Mouse (Mus musculus) frontal cortex, postnatal 14 days (tissue): ENCODE measurements around the gene Mknk1.

Source experiments
- DNase-seq, 2 experiments: peaks; one replicate each; pipeline ENCODE4 v3.0.0; 2022; ENCODE audit warnings: low spot score in 2 of 2

Mknk1 gene

DNA sequence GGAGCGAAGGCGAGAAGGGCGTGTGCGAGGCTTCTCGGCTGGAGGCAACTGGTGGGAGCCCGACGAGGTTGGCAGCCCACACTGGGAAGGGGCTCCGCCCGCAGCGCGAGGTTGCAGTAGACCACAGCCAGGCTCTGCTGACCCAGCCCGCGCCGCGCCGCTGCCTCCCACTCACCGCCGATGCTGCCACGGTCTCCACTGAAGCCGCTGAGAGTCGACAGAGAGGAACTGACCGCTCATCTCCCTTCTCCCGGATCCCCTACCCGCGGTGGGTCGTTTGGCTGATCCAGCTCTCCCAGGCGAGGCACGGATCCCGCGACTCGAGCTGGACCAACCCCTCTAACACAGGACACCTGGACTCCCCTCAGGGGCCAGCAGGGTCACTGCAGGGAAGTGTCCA lies 51.6 kb downstream of the Mknk1 start, which contains the start of gene 6430628N08Rik:
Gene 6430628N08Rik, plus strand, starts transcription at position 113 of the 400 bp plus-strand sequence.
- DNase-seq: no peak

- DNase-seq: no peak
Observed at GRCm38 (mm10) chr4:115894281-115894680, 55.3 kb downstream of the Mknk1 start.

DNA sequence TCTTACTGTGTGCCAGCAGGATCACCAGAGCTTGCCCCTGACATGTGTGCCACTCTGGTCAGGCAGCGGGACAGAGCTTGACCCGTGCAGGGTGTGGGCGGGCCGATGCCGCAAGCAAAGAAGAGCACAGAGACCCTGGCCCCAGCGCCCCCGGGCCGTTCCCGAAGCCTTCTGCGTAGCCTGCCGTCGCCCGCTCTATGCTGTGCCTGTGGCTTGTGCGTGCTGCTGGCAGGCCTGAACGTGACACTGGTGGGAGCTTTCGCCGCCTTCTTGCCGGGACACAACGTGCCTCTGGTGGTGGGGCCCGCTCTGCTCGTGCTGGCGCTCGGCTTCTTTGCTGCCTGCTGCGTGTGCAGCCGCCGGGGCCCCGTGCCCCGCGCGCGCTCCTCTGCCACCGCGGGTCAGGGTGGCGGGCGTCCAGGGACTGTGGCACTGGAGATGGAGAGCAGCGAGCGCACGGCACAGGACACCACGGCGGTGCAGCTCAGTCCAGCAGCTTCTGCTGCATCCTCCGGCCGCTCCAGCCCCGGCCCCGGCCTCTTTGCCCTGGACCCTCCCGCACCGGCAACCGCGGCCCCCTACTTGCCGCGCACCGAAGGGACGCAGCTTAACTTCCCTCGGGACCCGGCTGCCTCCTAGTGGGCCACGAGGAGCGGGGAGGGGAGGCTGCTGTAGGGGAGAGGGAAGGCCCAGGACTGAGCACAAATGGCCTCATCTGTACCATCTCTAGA lies 59.1 kb downstream of the Mknk1 start:
- no peak for DNase-seq

DNA sequence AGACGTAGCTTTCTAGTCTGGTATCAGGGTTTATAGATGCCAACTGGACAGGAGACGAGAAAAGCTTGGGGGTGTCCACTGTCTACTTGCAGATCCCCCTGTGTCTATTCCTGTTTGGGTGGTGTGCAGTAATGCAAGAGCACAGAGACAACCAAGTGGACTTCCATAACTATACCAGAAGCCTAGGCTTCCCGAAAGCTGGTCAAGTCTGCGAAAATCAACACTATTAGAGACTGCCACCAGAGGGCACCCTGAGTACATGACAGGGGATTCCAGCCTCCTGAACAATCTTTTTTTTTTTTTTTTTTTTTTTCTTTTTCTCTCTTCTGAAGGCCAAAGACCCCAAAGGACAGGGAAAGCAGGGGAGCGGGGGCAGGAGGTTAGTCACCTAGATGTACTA lies 63.8 kb downstream of the Mknk1 start:
- DNase-seq: peak in 1 of 2 experiments; percentile 83

DNA sequence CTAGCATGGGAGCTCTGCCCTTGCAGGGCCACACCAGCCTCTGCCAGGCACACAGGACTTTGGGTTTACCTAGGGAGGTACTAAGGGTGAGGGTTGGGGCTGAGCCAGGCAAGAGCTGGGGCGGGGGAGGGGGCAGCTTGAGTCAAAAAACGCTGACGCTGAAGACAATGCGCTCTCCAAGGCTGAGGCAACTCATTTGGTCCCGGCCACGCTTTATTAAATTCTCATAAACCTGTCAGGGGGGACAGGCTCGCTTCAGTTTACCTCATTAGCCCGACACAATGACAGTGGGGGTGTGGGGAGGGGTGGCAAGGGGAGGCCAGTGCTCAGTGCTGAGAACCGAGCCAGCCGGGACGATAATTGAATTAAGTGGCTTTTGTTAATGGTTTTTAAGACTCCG lies 65.4 kb downstream of the Mknk1 start:
- no peak for DNase-seq

GRCm38 (mm10) chr4:115905701-115906100 lies 66.7 kb downstream of the Mknk1 start:
- DNase-seq: no peak

DNA sequence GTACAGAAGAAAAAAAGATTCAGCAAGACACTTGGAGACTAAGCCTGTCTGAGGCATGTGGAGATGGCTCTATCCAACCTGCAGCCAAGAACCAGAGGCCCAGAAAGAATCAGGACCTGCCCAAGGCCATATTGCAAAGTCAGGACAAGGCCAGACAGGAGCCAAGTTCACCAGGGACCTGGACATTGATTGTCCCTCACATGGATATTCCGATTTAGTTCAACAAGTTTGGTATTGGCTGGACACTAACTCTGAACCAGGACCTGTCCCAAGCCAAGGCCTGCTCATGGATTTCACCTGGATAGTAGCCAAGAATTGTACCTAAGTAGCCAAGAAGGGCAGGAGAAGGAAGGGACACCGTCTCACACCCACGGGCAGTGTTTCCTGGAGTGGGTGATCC lies 67.8 kb downstream of the Mknk1 start:
- no peak for DNase-seq

GRCm38 (mm10) chr4:115907994-115908393 lies 69.0 kb downstream of the Mknk1 start:
- no peak for DNase-seq

DNA sequence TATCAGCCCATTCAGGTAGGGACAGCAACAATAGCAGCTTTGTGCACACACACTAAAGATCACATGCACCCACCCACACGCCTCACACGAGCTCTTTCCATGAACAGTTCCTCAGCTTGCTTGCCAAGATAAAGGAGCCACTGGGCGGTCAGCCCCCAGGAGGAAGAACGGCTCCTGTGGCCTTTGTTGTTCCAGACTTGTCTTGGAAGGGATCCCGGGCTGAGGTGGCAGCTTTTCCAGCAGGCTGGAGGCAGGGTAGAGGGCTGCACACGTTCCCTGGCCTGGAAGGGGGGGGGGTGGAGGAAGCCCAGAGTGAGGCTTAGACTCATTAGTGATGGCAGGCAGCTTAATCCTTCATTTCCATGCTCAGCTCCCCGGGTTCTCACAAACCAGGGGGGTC lies 69.6 kb downstream of the Mknk1 start:
- no peak for DNase-seq

- DNase-seq: no peak
Observed at GRCm38 (mm10) chr4:115911586-115911985, 72.6 kb downstream of the Mknk1 start.

DNA sequence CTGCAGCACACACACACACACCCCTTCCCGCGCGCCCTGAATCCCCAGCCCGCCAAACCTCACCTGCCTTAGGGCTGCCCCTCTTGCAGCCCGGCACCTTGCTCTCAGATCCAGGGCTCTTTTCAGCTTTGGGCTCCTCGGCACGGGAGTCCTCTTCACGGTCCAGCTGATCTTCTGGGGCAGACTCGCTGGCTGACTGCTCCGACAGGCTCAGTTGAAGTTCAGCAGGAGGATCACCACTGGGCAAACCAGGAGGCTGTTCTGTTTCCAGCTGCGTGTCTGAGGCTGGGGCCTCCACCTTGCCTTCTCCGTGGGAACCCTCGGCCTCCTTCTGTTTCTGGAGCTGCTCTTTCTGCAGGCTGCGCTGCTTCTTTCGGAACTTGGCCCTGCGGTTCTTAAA lies 80.9 kb downstream of the Mknk1 start:
- no peak for DNase-seq

DNA sequence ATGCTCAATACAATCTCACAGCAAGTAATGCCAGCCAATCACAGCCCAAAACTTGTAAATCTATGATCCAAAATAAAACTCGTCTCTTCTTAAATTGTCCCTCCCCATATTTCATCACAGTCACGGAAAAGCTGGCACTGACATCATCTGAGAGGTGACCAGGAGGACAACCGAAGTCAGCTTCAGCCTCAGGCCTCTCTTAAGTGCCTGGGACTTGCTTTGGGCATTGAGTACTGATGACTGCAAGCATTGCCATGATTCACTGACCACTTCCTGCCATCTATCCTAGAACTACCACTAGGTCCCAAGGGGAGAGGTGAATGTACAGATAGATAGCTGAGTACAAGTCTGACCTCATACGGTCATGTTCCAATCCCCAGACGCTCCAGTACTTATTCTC lies 83.7 kb downstream of the Mknk1 start:
- DNase-seq: no peak

GRCm38 (mm10) chr4:115923262-115923880 lies 84.4 kb downstream of the Mknk1 start:
- no peak for DNase-seq

DNA sequence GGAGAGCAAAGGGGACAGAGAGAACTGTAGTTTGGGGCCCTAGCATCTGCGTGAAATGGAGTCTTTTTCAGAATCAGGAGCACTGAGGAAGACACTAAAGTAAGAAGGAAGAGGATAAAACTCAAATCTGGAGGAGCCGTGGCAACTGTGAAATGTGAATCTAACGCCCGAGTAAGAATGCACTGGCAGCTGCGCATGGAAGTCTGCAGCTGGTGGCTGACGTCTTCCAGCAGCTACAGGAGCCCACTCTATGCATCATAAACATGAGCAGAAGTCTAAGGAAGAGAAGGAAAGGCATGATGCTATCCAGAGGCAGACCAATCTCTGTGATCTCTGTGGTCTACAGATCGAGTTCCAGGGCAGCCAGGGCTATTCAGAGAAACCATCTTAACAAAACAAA lies 88.6 kb downstream of the Mknk1 start:
- DNase-seq: no peak
